Mouse (Mus musculus) embryonic fibroblast, embryonic 13.5 days (primary cell): ENCODE data around the gene Washc1.

Experiments used
- CTCF ChIP-seq: IDR thresholded peaks from 2 replicates; pipeline ENCODE4 v1.5.1; 2011; ENCODE audit warnings: mild to moderate bottlenecking, control low read depth, low read length, moderate library complexity, borderline replicate concordance; ENCODE audit not compliant: insufficient read depth
- POLR2A ChIP-seq: IDR thresholded peaks from 2 replicates; pipeline ENCODE4 v1.6.1; 2011; ENCODE audit warnings: low read depth, mild to moderate bottlenecking, control low read depth, low read length, moderate library complexity

DNA sequence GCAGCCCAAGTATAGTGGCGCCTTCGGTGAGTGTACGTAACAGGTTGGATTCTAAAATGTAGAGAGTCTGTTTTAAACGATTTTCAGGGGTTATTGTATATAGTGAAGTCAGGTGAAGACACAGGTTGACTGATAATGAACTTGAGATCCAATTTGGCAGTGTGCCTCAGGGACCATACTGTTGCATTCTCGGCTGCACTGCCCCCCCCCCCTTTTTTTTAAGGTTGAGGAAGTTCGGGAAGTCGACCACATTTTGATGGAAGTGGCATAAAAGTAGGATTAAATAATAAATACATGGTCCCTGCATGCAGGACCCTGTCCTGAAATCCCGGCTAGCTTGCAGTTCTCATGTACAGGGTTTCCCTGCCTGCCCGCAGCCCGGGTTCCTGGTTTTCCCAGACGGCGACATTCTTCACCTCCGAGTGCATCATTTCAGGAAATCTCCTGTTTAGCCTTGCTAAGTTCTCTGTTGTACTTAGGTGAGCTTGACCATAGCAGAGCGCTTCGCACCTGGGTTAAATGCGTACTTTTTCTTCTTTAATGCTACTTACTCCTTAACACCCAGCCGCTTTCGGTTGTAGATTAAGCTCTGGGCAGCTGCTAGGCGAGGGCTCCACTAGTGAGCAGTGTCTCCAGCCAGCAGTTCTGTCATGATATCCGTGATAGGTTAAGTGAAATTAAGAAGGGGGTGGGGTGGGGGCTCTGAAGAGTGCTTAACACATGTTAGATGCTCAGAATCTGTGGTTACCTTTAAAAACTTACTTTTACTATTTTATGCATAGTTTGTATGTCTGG, 12.7 kb downstream of the Washc1 start:
- TF ChIP-seq CTCF = no peak
- no peak for TF ChIP-seq POLR2A
